Mouse (Mus musculus): ENCODE results near the gene Mvb12b. TPM values are rescaled to one million over a fixed set of nuclear protein-coding genes. Genes with fewer than 3 reads are reported as not detected.

Gene Mvb12b
- total and polyA plus RNA-seq, 2 experiments from 2014 or later, result 82.8 to 141 TPM

DNA sequence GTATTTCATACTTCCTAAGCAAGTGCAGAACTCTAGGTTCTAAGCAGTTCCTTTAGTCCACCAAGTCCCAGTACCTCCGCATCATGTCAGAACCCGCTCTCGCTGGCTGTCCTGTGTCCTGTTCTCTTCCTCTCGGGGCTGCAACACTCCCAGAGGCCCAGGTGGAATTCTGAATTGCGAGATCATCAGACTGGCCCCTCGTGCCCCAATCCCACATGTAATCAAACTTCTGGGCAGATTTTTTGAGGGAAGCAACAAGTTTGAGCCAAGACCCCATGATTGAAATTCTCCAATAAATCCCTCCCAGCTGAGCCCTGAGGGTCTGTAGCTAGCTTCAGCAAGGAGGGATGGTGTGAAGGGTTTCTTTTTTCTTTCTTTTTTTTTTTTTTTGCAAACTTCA lies 169.2 kb downstream of the Mvb12b start:
- Histone ChIP-seq H3K9ac (no peak overlapping the region), H3K4me3 (ENCODE audit: low read depth, low read length) (no peak overlapping the region), H3K27me3 (ENCODE audit: insufficient read depth, low read length) (peaks cover 10% of the 10 kb centered on the region), H3K4me2 (ENCODE audit: low read depth) (no peak overlapping the region), H3K27ac (ENCODE audit: low read depth, low read length) (no peak overlapping the region), H3K36me3 (ENCODE audit: insufficient read depth) (no peaks in the 10 kb centered on the region), H3K9me3 (ENCODE audit: low read length) (no peaks in the 10 kb centered on the region), H3K4me1 (ENCODE audit: insufficient read depth) (peaks cover 13% of the 10 kb centered on the region; the same call in 1 of the 2 replicates)
- ATAC-seq (no peak), DNase-seq (no peak)
- no peak for TF ChIP-seq CTCF (IDR thresholded peaks at IDR 0.05; ENCODE audit: low read depth)
- 71% methylated on average over 6 of the region's 6 CpGs for WGBS

DNA sequence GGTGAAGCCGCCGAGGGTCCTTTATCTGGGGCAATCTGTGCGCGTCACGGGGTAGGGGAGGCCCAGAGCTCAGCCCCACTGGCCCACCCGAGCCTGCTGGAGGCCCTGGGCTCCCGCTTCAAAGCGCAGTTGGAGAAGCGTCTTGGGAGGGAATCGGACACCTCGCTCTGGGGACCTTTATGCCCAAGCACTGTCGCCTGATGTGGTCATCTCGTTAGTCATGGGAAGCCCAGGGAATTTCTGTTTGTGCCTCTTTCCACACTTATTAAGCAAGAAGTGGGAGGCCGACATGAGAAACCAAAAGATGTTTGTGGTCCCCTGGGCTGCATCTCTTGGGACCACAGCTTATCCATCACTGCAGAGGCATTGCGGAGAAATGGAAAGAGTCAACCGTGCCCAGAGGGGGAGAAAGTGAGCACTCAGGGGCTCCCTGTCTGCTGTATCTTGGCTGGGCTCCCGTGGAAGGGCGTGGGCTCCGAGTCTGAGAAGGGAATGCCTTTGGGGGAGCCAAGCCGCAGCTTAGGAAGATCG lies 169.9 kb downstream of the Mvb12b start:
- DNase-seq, result no peak
- Histone ChIP-seq H3K36me3 (ENCODE audit: insufficient read depth) (no peaks in the 10 kb centered on the region), H3K4me1 (ENCODE audit: insufficient read depth) (peaks cover 13% of the 10 kb centered on the region; the same call in 1 of the 2 replicates), H3K9me3 (ENCODE audit: low read length) (no peaks in the 10 kb centered on the region), H3K4me2 (ENCODE audit: low read depth) (no peak overlapping the region), H3K27ac (ENCODE audit: low read depth, low read length) (no peak overlapping the region), H3K27me3 (ENCODE audit: insufficient read depth, low read length) (peaks cover 10% of the 10 kb centered on the region), H3K4me3 (ENCODE audit: low read depth, low read length) (no peak overlapping the region), H3K9ac (no peak overlapping the region)
- 13% methylated on average over 21 of the region's 21 CpGs for WGBS
- TF ChIP-seq CTCF (IDR thresholded peaks at IDR 0.05; ENCODE audit: low read depth), result no peak
- no peak for ATAC-seq

DNA sequence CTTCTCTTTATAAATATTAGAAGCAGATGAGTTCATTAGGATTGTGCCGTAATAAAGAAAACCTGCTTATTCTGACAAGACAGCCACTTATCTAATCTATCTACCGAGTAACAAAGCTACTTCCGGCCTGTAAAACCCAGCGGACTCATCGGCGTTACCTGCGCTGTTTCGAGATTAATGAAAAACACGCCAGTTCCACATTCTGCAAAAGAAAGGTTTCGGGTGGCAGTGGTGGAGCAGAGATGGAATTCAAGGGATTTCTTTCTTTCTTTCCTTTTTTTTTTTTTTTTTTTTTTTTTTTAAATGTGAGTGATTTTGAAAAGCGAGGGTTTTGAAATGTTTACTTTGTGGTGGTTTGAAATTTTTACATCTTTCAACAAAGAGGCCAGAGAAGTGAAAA lies 170.4 kb downstream of the Mvb12b start:
- Histone ChIP-seq H3K9ac (no peak overlapping the region), H3K4me1 (ENCODE audit: insufficient read depth) (peaks cover 13% of the 10 kb centered on the region; the same call in 1 of the 2 replicates), H3K27ac (ENCODE audit: low read depth, low read length) (no peak overlapping the region), H3K36me3 (ENCODE audit: insufficient read depth) (no peaks in the 10 kb centered on the region), H3K27me3 (ENCODE audit: insufficient read depth, low read length) (peaks cover 10% of the 10 kb centered on the region), H3K4me3 (ENCODE audit: low read depth, low read length) (no peak overlapping the region), H3K9me3 (ENCODE audit: low read length) (no peaks in the 10 kb centered on the region), H3K4me2 (ENCODE audit: low read depth) (no peak overlapping the region)
- TF ChIP-seq CTCF (IDR thresholded peaks at IDR 0.05; ENCODE audit: low read depth), result no peak
- WGBS, result 39% methylated on average over 11 of the region's 11 CpGs
- DNase-seq (peak; percentile 37), ATAC-seq (no peak)

DNA sequence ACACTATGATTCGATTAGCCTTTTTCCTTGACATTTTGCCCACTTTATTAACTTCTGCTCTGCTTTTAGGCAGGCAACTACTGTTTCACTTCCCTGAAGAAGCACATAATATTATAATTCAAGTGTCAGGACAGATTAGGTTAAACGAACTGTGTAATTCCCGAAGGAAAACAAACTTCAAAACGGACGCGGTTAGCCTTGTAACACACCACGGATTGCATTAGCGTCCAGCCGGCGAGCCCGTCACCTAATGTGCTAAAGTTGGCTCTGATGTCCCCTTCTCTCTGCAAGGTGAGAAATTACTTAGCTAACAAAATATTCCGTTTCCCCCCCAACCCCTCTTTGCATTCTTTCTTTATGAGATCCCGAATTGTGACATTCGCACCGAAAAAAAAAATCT lies 170.9 kb downstream of the Mvb12b start:
- no peak overlapping the region for H3K27ac ChIP-seq (ENCODE audit: low read depth, low read length)
- no peaks in the 10 kb centered on the region for H3K9me3 ChIP-seq (ENCODE audit: low read length)
- peaks cover 10% of the 10 kb centered on the region for H3K27me3 ChIP-seq (ENCODE audit: insufficient read depth, low read length)
- no peak overlapping the region for H3K4me2 ChIP-seq (ENCODE audit: low read depth)
- TF ChIP-seq CTCF (IDR thresholded peaks at IDR 0.05; ENCODE audit: low read depth), result no peak
- 32% methylated on average over 15 of the region's 15 CpGs for WGBS
- ATAC-seq (no peak), DNase-seq (no peak)
- no peak overlapping the region for H3K9ac ChIP-seq
- H3K36me3 ChIP-seq (ENCODE audit: insufficient read depth), result no peaks in the 10 kb centered on the region
- H3K4me3 ChIP-seq (ENCODE audit: low read depth, low read length), result no peak overlapping the region
- H3K4me1 ChIP-seq (ENCODE audit: insufficient read depth), result peaks cover 13% of the 10 kb centered on the region; the same call in 1 of the 2 replicates

DNA sequence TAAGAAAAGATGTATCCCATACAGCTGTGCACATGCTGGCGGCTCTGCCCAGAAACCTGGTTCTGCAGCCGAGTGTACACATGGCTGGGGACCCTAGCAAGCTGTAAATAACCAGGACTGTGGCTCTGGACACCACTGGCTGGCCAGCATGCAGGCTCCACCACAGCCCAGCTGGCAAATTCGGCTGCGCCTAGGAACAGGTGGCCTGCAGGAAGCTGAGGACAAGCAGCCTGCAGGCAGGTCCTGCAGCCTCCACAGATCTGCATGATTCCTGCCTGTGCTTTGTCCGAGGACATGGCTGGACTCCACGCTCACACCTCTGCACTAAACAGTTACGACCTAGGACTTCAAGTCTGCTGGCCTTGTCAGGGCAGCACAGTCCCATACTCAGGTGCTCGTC lies 172.8 kb downstream of the Mvb12b start:
- Histone ChIP-seq H3K9ac (no peak overlapping the region), H3K27ac (ENCODE audit: low read depth, low read length) (no peak overlapping the region), H3K4me1 (ENCODE audit: insufficient read depth) (0 out of 2 replicates have a peak, but pooled peaks cover 8% of the 10 kb centered on the region), H3K4me2 (ENCODE audit: low read depth) (no peak overlapping the region), H3K36me3 (ENCODE audit: insufficient read depth) (no peaks in the 10 kb centered on the region), H3K4me3 (ENCODE audit: low read depth, low read length) (no peak overlapping the region), H3K27me3 (ENCODE audit: insufficient read depth, low read length) (peaks cover 10% of the 10 kb centered on the region), H3K9me3 (ENCODE audit: low read length) (no peaks in the 10 kb centered on the region)
- no peak for TF ChIP-seq CTCF (IDR thresholded peaks at IDR 0.05; ENCODE audit: low read depth)
- no peak for DNase-seq
- ATAC-seq, result no peak
- 56% methylated on average over 8 of the region's 8 CpGs for WGBS

DNA sequence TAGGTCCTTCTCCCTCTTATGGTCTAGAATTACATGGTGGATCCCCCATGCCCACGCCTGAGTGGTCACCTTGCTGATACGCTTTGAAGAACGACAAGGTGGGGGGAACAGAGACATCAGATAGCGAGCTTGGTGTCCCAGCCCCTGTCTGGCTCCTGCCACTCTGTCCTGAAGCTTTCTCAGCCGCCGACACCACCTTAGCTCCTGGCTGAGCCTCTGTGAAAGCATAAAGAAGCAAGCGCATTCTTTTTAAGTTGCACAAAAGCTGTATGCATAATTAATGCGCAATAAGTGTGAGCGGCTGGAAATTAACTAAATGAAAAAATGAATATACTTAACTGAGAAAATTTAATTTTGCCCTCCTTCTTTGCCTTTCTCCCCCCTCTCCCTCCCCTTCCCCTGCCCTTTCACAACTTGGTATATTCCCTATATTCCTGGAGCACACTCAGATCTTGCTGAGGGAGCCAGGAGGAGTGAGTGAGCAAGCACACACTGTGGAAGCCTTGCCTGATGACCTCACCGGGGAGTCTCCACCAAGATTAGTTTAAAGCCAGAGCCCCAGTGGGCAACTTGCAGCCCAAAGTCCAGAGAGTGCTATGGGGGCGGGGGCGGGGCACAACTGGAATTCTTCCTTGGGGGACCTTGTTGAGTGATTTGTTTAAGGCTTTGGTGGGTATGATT lies 174.0 kb downstream of the Mvb12b start:
- no peak for TF ChIP-seq CTCF (IDR thresholded peaks at IDR 0.05; ENCODE audit: low read depth)
- H3K4me1 ChIP-seq (ENCODE audit: insufficient read depth), result 0 out of 2 replicates have a peak, but pooled peaks cover 8% of the 10 kb centered on the region
- ATAC-seq (peak; percentile 50; the same call in 1 of the 2 replicates), DNase-seq (no peak)
- peaks cover 10% of the 10 kb centered on the region for H3K27me3 ChIP-seq (ENCODE audit: insufficient read depth, low read length)
- no peak overlapping the region for H3K4me2 ChIP-seq (ENCODE audit: low read depth)
- H3K27ac ChIP-seq (ENCODE audit: low read depth, low read length), result no peak overlapping the region
- H3K9ac ChIP-seq, result no peak overlapping the region
- 10% methylated on average over 12 of the region's 12 CpGs for WGBS
- H3K36me3 ChIP-seq (ENCODE audit: insufficient read depth), result no peaks in the 10 kb centered on the region
- H3K4me3 ChIP-seq (ENCODE audit: low read depth, low read length), result no peak overlapping the region
- H3K9me3 ChIP-seq (ENCODE audit: low read length), result no peaks in the 10 kb centered on the region

DNA sequence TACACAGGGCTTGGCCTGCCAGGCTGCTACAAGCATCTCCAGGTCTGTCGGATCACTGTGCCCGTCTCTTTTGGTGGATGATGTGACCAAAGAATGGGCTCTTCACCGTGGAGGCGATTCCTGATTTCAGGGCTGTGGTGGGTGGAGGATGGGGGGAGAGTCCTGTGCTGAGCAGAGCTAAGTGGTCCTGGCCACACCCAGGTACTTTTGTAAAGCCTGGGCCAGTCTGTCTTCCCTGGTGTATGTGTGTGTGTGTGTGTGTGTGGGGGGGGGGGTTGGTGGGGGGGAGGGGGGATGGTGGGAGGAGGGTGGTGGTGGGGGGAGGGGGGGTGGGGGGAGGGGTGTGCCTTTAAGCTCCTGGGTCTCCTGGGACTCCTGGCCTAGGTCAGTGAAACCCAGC lies 174.9 kb downstream of the Mvb12b start:
- 19% methylated on average over 4 of the region's 4 CpGs for WGBS
- Histone ChIP-seq H3K4me3 (ENCODE audit: low read depth, low read length) (no peak overlapping the region), H3K4me2 (ENCODE audit: low read depth) (no peak overlapping the region), H3K4me1 (ENCODE audit: insufficient read depth) (0 out of 2 replicates have a peak, but pooled peaks cover 8% of the 10 kb centered on the region), H3K36me3 (ENCODE audit: insufficient read depth) (no peaks in the 10 kb centered on the region), H3K27ac (ENCODE audit: low read depth, low read length) (no peak overlapping the region), H3K9me3 (ENCODE audit: low read length) (no peaks in the 10 kb centered on the region), H3K9ac (no peak overlapping the region), H3K27me3 (ENCODE audit: insufficient read depth, low read length) (peaks cover 2% of the 10 kb centered on the region; the same call in 1 of the 2 replicates)
- DNase-seq, result no peak
- TF ChIP-seq CTCF (IDR thresholded peaks at IDR 0.05; ENCODE audit: low read depth), result no peak
- no peak for ATAC-seq

Data from forebrain, postnatal 0 days (tissue).